Mouse (Mus musculus): Measurements from ENCODE around the gene Chd6. TPM values are rescaled to one million over a fixed set of nuclear protein-coding genes. Genes with fewer than 3 reads are reported as not detected.

Gene Chd6
- polyA plus RNA-seq, 1 experiment from 2014 or later = 25.5 TPM

- Histone ChIP-seq H3K27me3 (replicated peaks; ENCODE audit: control insufficient read depth, insufficient read depth, low read length) (no peaks in the 10 kb centered on the region), H3K4me3 (ENCODE audit: low read depth, low read length) (no peak overlapping the region), H3K36me3 (ENCODE audit: control insufficient read depth, insufficient read depth, low read length) (peaks cover 19% of the 10 kb centered on the region), H3K27ac (ENCODE audit: low read depth, low read length) (no peak overlapping the region), H3K9me3 (replicated peaks; ENCODE audit: control insufficient read depth, low read length) (no peaks in the 10 kb centered on the region), H3K9ac (ENCODE audit: low read length) (no peak overlapping the region), H3K4me1 (ENCODE audit: control insufficient read depth, insufficient read depth, low read length) (no peaks in the 10 kb centered on the region), H3K4me2 (ENCODE audit: low read length) (no peak overlapping the region)
- ATAC-seq (no peak), DNase-seq (ENCODE audit: low spot score) (no peak)
- WGBS = 89% methylated on average over 2 of the region's 2 CpGs
Measured at GRCm38 (mm10) chr2:161053765-161054164, 55.1 kb downstream of the Chd6 start.

- Histone ChIP-seq H3K27ac (ENCODE audit: low read depth, low read length) (no peak overlapping the region), H3K4me3 (ENCODE audit: low read depth, low read length) (no peak overlapping the region), H3K36me3 (ENCODE audit: control insufficient read depth, insufficient read depth, low read length) (peaks cover 24% of the 10 kb centered on the region), H3K9me3 (replicated peaks; ENCODE audit: control insufficient read depth, low read length) (no peaks in the 10 kb centered on the region), H3K4me2 (ENCODE audit: low read length) (no peak overlapping the region), H3K4me1 (ENCODE audit: control insufficient read depth, insufficient read depth, low read length) (no peaks in the 10 kb centered on the region), H3K9ac (ENCODE audit: low read length) (no peak overlapping the region), H3K27me3 (replicated peaks; ENCODE audit: control insufficient read depth, insufficient read depth, low read length) (no peaks in the 10 kb centered on the region)
- no peak for ATAC-seq
- no peak for DNase-seq (ENCODE audit: low spot score)
- 98% methylated on average over 5 of the region's 5 CpGs for WGBS
Measured at GRCm38 (mm10) chr2:161052175-161052574, 56.7 kb downstream of the Chd6 start.

GRCm38 (mm10) chr2:161049426-161049825 is 59.4 kb downstream of the Chd6 start:
- H3K36me3 ChIP-seq (ENCODE audit: control insufficient read depth, insufficient read depth, low read length) = peaks cover 30% of the 10 kb centered on the region
- no peak for DNase-seq (ENCODE audit: low spot score)
- H3K4me2 ChIP-seq (ENCODE audit: low read length) = no peak overlapping the region
- H3K4me1 ChIP-seq (ENCODE audit: control insufficient read depth, insufficient read depth, low read length) = no peaks in the 10 kb centered on the region
- no peaks in the 10 kb centered on the region for H3K27me3 ChIP-seq (replicated peaks; ENCODE audit: control insufficient read depth, insufficient read depth, low read length)
- no peak for ATAC-seq
- no peak overlapping the region for H3K4me3 ChIP-seq (ENCODE audit: low read depth, low read length)
- H3K9me3 ChIP-seq (replicated peaks; ENCODE audit: control insufficient read depth, low read length) = no peaks in the 10 kb centered on the region
- H3K27ac ChIP-seq (ENCODE audit: low read depth, low read length) = no peak overlapping the region
- no peak overlapping the region for H3K9ac ChIP-seq (ENCODE audit: low read length)
- WGBS = 85% methylated on average over 6 of the region's 6 CpGs

GRCm38 (mm10) chr2:161044492-161045201 is 64.2 kb downstream of the Chd6 start:
- H3K36me3 ChIP-seq (ENCODE audit: control insufficient read depth, insufficient read depth, low read length) = peaks cover 34% of the 10 kb centered on the region
- no peak overlapping the region for H3K27ac ChIP-seq (ENCODE audit: low read depth, low read length)
- H3K9me3 ChIP-seq (replicated peaks; ENCODE audit: control insufficient read depth, low read length) = no peaks in the 10 kb centered on the region
- no peaks in the 10 kb centered on the region for H3K4me1 ChIP-seq (ENCODE audit: control insufficient read depth, insufficient read depth, low read length)
- peak; percentile 60; the same call in 1 of the 2 replicates for ATAC-seq
- H3K4me3 ChIP-seq (ENCODE audit: low read depth, low read length) = no peak overlapping the region
- peak; percentile 77 for DNase-seq (ENCODE audit: low spot score)
- no peak overlapping the region for H3K4me2 ChIP-seq (ENCODE audit: low read length)
- H3K27me3 ChIP-seq (replicated peaks; ENCODE audit: control insufficient read depth, insufficient read depth, low read length) = no peaks in the 10 kb centered on the region
- no peak overlapping the region for H3K9ac ChIP-seq (ENCODE audit: low read length)
- WGBS = 70% methylated on average over 8 of the region's 8 CpGs

- H3K9me3 ChIP-seq (replicated peaks; ENCODE audit: control insufficient read depth, low read length) = no peaks in the 10 kb centered on the region
- no peak for ATAC-seq
- no peak overlapping the region for H3K27ac ChIP-seq (ENCODE audit: low read depth, low read length)
- 68% methylated on average over 3 of the region's 3 CpGs for WGBS
- no peak for DNase-seq (ENCODE audit: low spot score)
- H3K4me3 ChIP-seq (ENCODE audit: low read depth, low read length) = no peak overlapping the region
- peaks cover 48% of the 10 kb centered on the region for H3K36me3 ChIP-seq (ENCODE audit: control insufficient read depth, insufficient read depth, low read length)
- H3K4me1 ChIP-seq (ENCODE audit: control insufficient read depth, insufficient read depth, low read length) = no peaks in the 10 kb centered on the region
- H3K9ac ChIP-seq (ENCODE audit: low read length) = no peak overlapping the region
- no peak overlapping the region for H3K4me2 ChIP-seq (ENCODE audit: low read length)
- no peaks in the 10 kb centered on the region for H3K27me3 ChIP-seq (replicated peaks; ENCODE audit: control insufficient read depth, insufficient read depth, low read length)
Measured at GRCm38 (mm10) chr2:161042874-161043273, 66.0 kb downstream of the Chd6 start.

GRCm38 (mm10) chr2:161040743-161041142 is 68.1 kb downstream of the Chd6 start:
- ATAC-seq (no peak), DNase-seq (ENCODE audit: low spot score) (peak; percentile 10)
- no peak overlapping the region for H3K9ac ChIP-seq (ENCODE audit: low read length)
- no peak overlapping the region for H3K27ac ChIP-seq (ENCODE audit: low read depth, low read length)
- no peak overlapping the region for H3K4me3 ChIP-seq (ENCODE audit: low read depth, low read length)
- no peaks in the 10 kb centered on the region for H3K27me3 ChIP-seq (replicated peaks; ENCODE audit: control insufficient read depth, insufficient read depth, low read length)
- no peak overlapping the region for H3K4me2 ChIP-seq (ENCODE audit: low read length)
- 85% methylated on average over 4 of the region's 4 CpGs for WGBS
- H3K4me1 ChIP-seq (ENCODE audit: control insufficient read depth, insufficient read depth, low read length) = no peaks in the 10 kb centered on the region
- H3K36me3 ChIP-seq (ENCODE audit: control insufficient read depth, insufficient read depth, low read length) = peaks cover 55% of the 10 kb centered on the region
- H3K9me3 ChIP-seq (replicated peaks; ENCODE audit: control insufficient read depth, low read length) = no peaks in the 10 kb centered on the region

GRCm38 (mm10) chr2:161037766-161038165 is 71.1 kb downstream of the Chd6 start:
- H3K27me3 ChIP-seq (replicated peaks; ENCODE audit: control insufficient read depth, insufficient read depth, low read length) = no peaks in the 10 kb centered on the region
- no peak overlapping the region for H3K4me2 ChIP-seq (ENCODE audit: low read length)
- no peak overlapping the region for H3K4me3 ChIP-seq (ENCODE audit: low read depth, low read length)
- DNase-seq (ENCODE audit: low spot score) (no peak), ATAC-seq (no peak)
- H3K36me3 ChIP-seq (ENCODE audit: control insufficient read depth, insufficient read depth, low read length) = peaks cover 65% of the 10 kb centered on the region
- H3K9ac ChIP-seq (ENCODE audit: low read length) = no peak overlapping the region
- no peak overlapping the region for H3K27ac ChIP-seq (ENCODE audit: low read depth, low read length)
- no peaks in the 10 kb centered on the region for H3K4me1 ChIP-seq (ENCODE audit: control insufficient read depth, insufficient read depth, low read length)
- whole genome bisulfite sequencing = 83% methylated on average over 3 of the region's 3 CpGs
- H3K9me3 ChIP-seq (replicated peaks; ENCODE audit: control insufficient read depth, low read length) = no peaks in the 10 kb centered on the region

GRCm38 (mm10) chr2:161033141-161033540 is 75.7 kb downstream of the Chd6 start:
- no peak overlapping the region for H3K27ac ChIP-seq (ENCODE audit: low read depth, low read length)
- no peaks in the 10 kb centered on the region for H3K27me3 ChIP-seq (replicated peaks; ENCODE audit: control insufficient read depth, insufficient read depth, low read length)
- H3K9me3 ChIP-seq (replicated peaks; ENCODE audit: control insufficient read depth, low read length) = no peaks in the 10 kb centered on the region
- H3K36me3 ChIP-seq (ENCODE audit: control insufficient read depth, insufficient read depth, low read length) = peaks cover 55% of the 10 kb centered on the region
- no peak for DNase-seq (ENCODE audit: low spot score)
- H3K4me3 ChIP-seq (ENCODE audit: low read depth, low read length) = no peak overlapping the region
- no peak overlapping the region for H3K4me2 ChIP-seq (ENCODE audit: low read length)
- no peak for ATAC-seq
- no peaks in the 10 kb centered on the region for H3K4me1 ChIP-seq (ENCODE audit: control insufficient read depth, insufficient read depth, low read length)
- H3K9ac ChIP-seq (ENCODE audit: low read length) = no peak overlapping the region

GRCm38 (mm10) chr2:161032394-161032793 is 76.5 kb downstream of the Chd6 start:
- Histone ChIP-seq H3K4me1 (ENCODE audit: control insufficient read depth, insufficient read depth, low read length) (no peaks in the 10 kb centered on the region), H3K4me3 (ENCODE audit: low read depth, low read length) (no peak overlapping the region), H3K4me2 (ENCODE audit: low read length) (no peak overlapping the region), H3K27ac (ENCODE audit: low read depth, low read length) (no peak overlapping the region), H3K9me3 (replicated peaks; ENCODE audit: control insufficient read depth, low read length) (no peaks in the 10 kb centered on the region), H3K27me3 (replicated peaks; ENCODE audit: control insufficient read depth, insufficient read depth, low read length) (no peaks in the 10 kb centered on the region), H3K9ac (ENCODE audit: low read length) (no peak overlapping the region), H3K36me3 (ENCODE audit: control insufficient read depth, insufficient read depth, low read length) (peaks cover 54% of the 10 kb centered on the region)
- peak; percentile 17 for DNase-seq (ENCODE audit: low spot score)
- WGBS = 78% methylated on average over 7 of the region's 7 CpGs
- no peak for ATAC-seq
